Mouse (Mus musculus): ENCODE results near the gene Dcakd. TPM values are rescaled to one million over a fixed set of nuclear protein-coding genes. Genes with fewer than 3 reads are reported as not detected.

The Dcakd gene
- total RNA-seq, 1 experiment: 43.7 TPM

DNA sequence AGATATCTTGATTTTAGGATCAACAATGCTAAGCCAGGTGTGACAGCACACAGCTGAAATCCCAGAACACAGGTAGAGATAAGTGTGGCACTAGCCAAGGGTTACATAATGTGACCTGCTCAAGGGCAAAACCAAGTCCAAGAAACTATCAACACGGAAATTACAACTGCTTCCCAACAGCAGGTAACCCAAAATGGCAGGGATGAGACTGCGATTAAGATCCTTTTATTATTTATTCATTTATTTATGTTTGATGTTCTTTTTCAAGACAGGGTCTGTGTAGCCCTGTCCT, 17.0 kb downstream of the Dcakd start:
- TF ChIP-seq HCFC1 (IDR thresholded peaks at IDR 0.05; ENCODE audit: borderline replicate concordance, insufficient read depth, low read length): no peak
- no peak for TF ChIP-seq ZC3H11A (IDR thresholded peaks at IDR 0.05; ENCODE audit: borderline replicate concordance, low read depth, low read length)
- TF ChIP-seq MAFK (IDR thresholded peaks at IDR 0.05; ENCODE audit: insufficient read depth, low read depth, low read length): no peak
- TF ChIP-seq ZNF384 (IDR thresholded peaks at IDR 0.05; ENCODE audit: low read depth, low read length): no peak
- no peak for TF ChIP-seq CHD2 (IDR thresholded peaks at IDR 0.05; ENCODE audit: low read depth, low read length)
- peaks cover 0 to 12% of the 10 kb centered on the region in 2 experiments; a peak in 2 of 4 replicates for H3K4me1 ChIP-seq (ENCODE audit: control insufficient read depth in 2 of 2, insufficient read depth in 2 of 2, low read length in 2 of 2, poor library complexity in 1 of 2)
- H3K27ac ChIP-seq (ENCODE audit: insufficient read depth, low read depth, low read length, poor library complexity, severe bottlenecking): no peak overlapping the region
- H3K4me3 ChIP-seq (ENCODE audit: insufficient read depth in 1 of 2, low read depth in 1 of 2, low read length in 2 of 2, poor library complexity in 1 of 2, severe bottlenecking in 1 of 2): no peak overlapping the region
- no peaks in the 10 kb centered on the region for H3K9me3 ChIP-seq (ENCODE audit: control insufficient read depth, insufficient read depth, low read depth, low read length)
- H3K9ac ChIP-seq (ENCODE audit: insufficient read depth, low read depth, low read length, poor library complexity, severe bottlenecking): no peak overlapping the region; the same call in 1 of the 2 replicates
- peaks cover 18% of the 10 kb centered on the region for H3K36me3 ChIP-seq (ENCODE audit: control insufficient read depth, insufficient read depth, low read length, poor library complexity, severe bottlenecking)
- no peak for DNase-seq (ENCODE audit: low read depth, low spot score)
- in situ Hi-C loops (cut with MboI; ENCODE audit: low sequenced_read_pairs in 2 of 2, unreplicated experiment in 2 of 2): no loop called here

DNA sequence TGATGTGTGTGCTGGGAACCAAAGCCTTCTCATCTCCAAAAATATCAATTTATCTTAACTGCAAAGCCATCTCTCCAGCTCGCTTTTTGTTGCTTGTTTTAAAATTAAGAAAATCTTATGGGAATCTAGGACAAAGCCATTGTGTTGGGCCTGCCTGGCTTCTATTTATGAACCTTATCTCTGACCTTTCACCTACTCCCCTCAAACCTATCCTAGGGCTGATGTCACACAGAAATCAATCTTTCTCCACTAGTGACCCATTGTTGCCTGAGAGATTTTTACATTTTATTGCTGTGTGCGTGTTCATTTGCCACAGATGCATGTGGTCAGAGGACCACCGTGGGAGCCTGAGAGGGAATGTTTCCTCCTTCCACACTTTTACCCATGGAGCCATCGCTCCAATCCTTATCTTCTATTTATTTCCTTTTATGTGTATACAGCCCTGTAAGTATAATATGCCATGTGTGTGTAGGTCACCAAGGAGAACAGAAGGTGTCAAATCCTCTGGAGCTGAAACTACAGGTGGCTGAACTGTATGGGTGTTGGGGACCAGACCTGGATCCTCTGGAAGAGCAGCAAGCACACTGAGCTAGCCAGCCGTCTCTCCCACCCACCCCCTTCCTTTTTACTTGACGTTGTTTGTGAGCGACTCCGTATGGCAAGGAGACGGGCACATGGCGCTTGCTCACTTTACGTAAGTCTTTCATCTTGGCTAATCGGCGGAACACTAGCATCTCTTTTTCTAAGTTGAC, 17.5 kb downstream of the Dcakd start:
- H3K9me3 ChIP-seq (ENCODE audit: control insufficient read depth, insufficient read depth, low read depth, low read length): no peaks in the 10 kb centered on the region
- H3K4me1 ChIP-seq (ENCODE audit: control insufficient read depth in 2 of 2, insufficient read depth in 2 of 2, low read length in 2 of 2, poor library complexity in 1 of 2): peaks cover 0 to 12% of the 10 kb centered on the region in 2 experiments; a peak in 2 of 4 replicates
- DNase-seq (ENCODE audit: low read depth, low spot score): no peak
- H3K36me3 ChIP-seq (ENCODE audit: control insufficient read depth, insufficient read depth, low read length, poor library complexity, severe bottlenecking): peaks cover 18% of the 10 kb centered on the region
- in situ Hi-C loops (cut with MboI; ENCODE audit: low sequenced_read_pairs in 2 of 2, unreplicated experiment in 2 of 2): no loop called here
- no peak overlapping the region for H3K27ac ChIP-seq (ENCODE audit: insufficient read depth, low read depth, low read length, poor library complexity, severe bottlenecking)
- no peak overlapping the region for H3K9ac ChIP-seq (ENCODE audit: insufficient read depth, low read depth, low read length, poor library complexity, severe bottlenecking)
- TF ChIP-seq CHD2 (IDR thresholded peaks at IDR 0.05; ENCODE audit: low read depth, low read length) (no peak), ZNF384 (IDR thresholded peaks at IDR 0.05; ENCODE audit: low read depth, low read length) (no peak), HCFC1 (IDR thresholded peaks at IDR 0.05; ENCODE audit: borderline replicate concordance, insufficient read depth, low read length) (no peak), MAFK (IDR thresholded peaks at IDR 0.05; ENCODE audit: insufficient read depth, low read depth, low read length) (no peak), ZC3H11A (IDR thresholded peaks at IDR 0.05; ENCODE audit: borderline replicate concordance, low read depth, low read length) (no peak)
- H3K4me3 ChIP-seq (ENCODE audit: insufficient read depth in 1 of 2, low read depth in 1 of 2, low read length in 2 of 2, poor library complexity in 1 of 2, severe bottlenecking in 1 of 2): no peak overlapping the region

DNA sequence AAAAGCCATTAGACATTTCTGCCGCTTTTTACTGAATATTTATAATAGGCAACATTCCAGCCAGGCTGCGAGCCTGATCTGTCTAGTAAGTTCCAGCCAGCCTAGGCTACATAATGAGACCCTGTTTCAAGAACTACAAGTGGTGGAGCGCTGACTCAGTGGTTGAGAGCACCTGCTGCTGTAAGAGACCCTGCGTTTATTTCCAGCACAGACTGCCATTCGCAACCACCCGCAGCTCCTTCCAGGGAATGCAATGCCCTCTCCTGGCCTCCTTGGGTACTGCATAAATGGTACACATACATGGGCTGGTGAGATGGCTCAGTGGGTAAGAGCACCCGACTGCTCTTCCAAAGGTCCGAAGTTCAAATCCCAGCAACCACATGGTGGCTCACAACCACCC, 18.9 kb downstream of the Dcakd start:
- DNase-seq (ENCODE audit: low read depth, low spot score): peak; percentile 86
- Histone ChIP-seq H3K36me3 (ENCODE audit: control insufficient read depth, insufficient read depth, low read length, poor library complexity, severe bottlenecking) (peaks cover 10% of the 10 kb centered on the region; the same call in 1 of the 2 replicates), H3K9ac (ENCODE audit: insufficient read depth, low read depth, low read length, poor library complexity, severe bottlenecking) (no peak overlapping the region)

DNA sequence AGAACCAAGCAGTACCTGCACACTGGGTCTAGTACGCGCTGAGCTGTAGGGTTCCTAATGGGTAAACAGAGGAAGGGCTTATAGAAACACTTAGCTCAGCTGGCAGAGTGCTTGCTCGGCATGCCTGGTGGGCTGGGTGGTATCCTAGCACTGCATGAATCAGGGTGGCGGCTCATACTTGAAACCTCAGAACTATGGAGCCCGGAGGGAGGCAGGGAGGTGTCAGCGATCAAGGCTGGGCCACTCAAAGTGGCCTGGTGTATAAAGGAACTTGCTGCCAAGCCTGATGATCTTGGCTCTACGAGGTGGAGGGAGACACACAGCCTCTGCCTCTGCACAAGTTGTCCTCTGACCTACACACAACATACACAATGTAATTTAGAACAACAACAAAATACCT, 19.6 kb downstream of the Dcakd start:
- no peak overlapping the region for H3K27ac ChIP-seq (ENCODE audit: insufficient read depth, low read depth, low read length, poor library complexity, severe bottlenecking)
- H3K9ac ChIP-seq (ENCODE audit: insufficient read depth, low read depth, low read length, poor library complexity, severe bottlenecking): no peak overlapping the region
- no peak for DNase-seq (ENCODE audit: low read depth, low spot score)
- H3K4me1 ChIP-seq (ENCODE audit: control insufficient read depth in 2 of 2, insufficient read depth in 2 of 2, low read length in 2 of 2, poor library complexity in 1 of 2): peaks cover 0 to 12% of the 10 kb centered on the region in 2 experiments; a peak in 2 of 4 replicates
- no peaks in the 10 kb centered on the region for H3K9me3 ChIP-seq (ENCODE audit: control insufficient read depth, insufficient read depth, low read depth, low read length)
- peaks cover 9% of the 10 kb centered on the region; the same call in 1 of the 2 replicates for H3K36me3 ChIP-seq (ENCODE audit: control insufficient read depth, insufficient read depth, low read length, poor library complexity, severe bottlenecking)
- H3K4me3 ChIP-seq (ENCODE audit: insufficient read depth in 1 of 2, low read depth in 1 of 2, low read length in 2 of 2, poor library complexity in 1 of 2, severe bottlenecking in 1 of 2): no peak overlapping the region
- in situ Hi-C loops (cut with MboI; ENCODE audit: low sequenced_read_pairs in 2 of 2, unreplicated experiment in 2 of 2): no loop called here
- TF ChIP-seq ZC3H11A (IDR thresholded peaks at IDR 0.05; ENCODE audit: borderline replicate concordance, low read depth, low read length) (no peak), CHD2 (IDR thresholded peaks at IDR 0.05; ENCODE audit: low read depth, low read length) (no peak), MAFK (IDR thresholded peaks at IDR 0.05; ENCODE audit: insufficient read depth, low read depth, low read length) (no peak), HCFC1 (IDR thresholded peaks at IDR 0.05; ENCODE audit: borderline replicate concordance, insufficient read depth, low read length) (no peak), ZNF384 (IDR thresholded peaks at IDR 0.05; ENCODE audit: low read depth, low read length) (no peak)

More for the DNA sequence above, 18.9 kb downstream of the Dcakd start:
- Histone ChIP-seq H3K4me3 (ENCODE audit: insufficient read depth in 1 of 2, low read depth in 1 of 2, low read length in 2 of 2, poor library complexity in 1 of 2, severe bottlenecking in 1 of 2) (no peak overlapping the region), H3K4me1 (ENCODE audit: control insufficient read depth in 2 of 2, insufficient read depth in 2 of 2, low read length in 2 of 2, poor library complexity in 1 of 2) (peaks cover 0 to 11% of the 10 kb centered on the region in 2 experiments; a peak in 2 of 4 replicates), H3K9me3 (ENCODE audit: control insufficient read depth, insufficient read depth, low read depth, low read length) (no peaks in the 10 kb centered on the region), H3K27ac (ENCODE audit: insufficient read depth, low read depth, low read length, poor library complexity, severe bottlenecking) (no peak overlapping the region)
- in situ Hi-C loops (cut with MboI; ENCODE audit: low sequenced_read_pairs in 2 of 2, unreplicated experiment in 2 of 2): no loop called here
- no peak for TF ChIP-seq ZNF384 (IDR thresholded peaks at IDR 0.05; ENCODE audit: low read depth, low read length)
- no peak for TF ChIP-seq HCFC1 (IDR thresholded peaks at IDR 0.05; ENCODE audit: borderline replicate concordance, insufficient read depth, low read length)
- TF ChIP-seq ZC3H11A (IDR thresholded peaks at IDR 0.05; ENCODE audit: borderline replicate concordance, low read depth, low read length): no peak

All from ES-E14 (cell line).